Mouse (Mus musculus): ENCODE results near the gene Pald1. TPM values are rescaled to one million over a fixed set of nuclear protein-coding genes. Genes with fewer than 3 reads are reported as not detected.
A peak's percentile ranks its signal among the peaks of the same experiment; 100 is the strongest.

Pald1 gene
- polyA plus RNA-seq, 1 experiment from 2014 or later = 27.8 TPM

GRCm38 (mm10) chr10:61418131-61418900 is 35.0 kb upstream of the Pald1 start:
- Histone ChIP-seq H3K36me3 (no peaks in the 10 kb centered on the region), H3K4me2 (peak overlapping the region; percentile 95), H3K27me3 (replicated peaks) (peaks cover 59% of the 10 kb centered on the region), H3K4me1 (peaks cover 14% of the 10 kb centered on the region), H3K27ac (replicated peaks) (no peak overlapping the region), H3K9ac (replicated peaks) (peak overlapping the region; percentile 51), H3K9me3 (replicated peaks) (no peaks in the 10 kb centered on the region), H3K4me3 (replicated peaks) (peak overlapping the region; percentile 50)
- WGBS = 2% methylated on average over 50 of the region's 50 CpGs
- peak; percentile 53; the same call in 1 of the 2 replicates for ATAC-seq (ENCODE audit: low FRiP score)

GRCm38 (mm10) chr10:61417672-61418071 is 34.3 kb upstream of the Pald1 start, which contains the start of gene Nodal:
TSS of gene Nodal (plus strand) at chr10:61417972.
- H3K4me2 ChIP-seq = peak within 1 kb of the TSS; percentile 95
- peak within 1 kb of the TSS; percentile 51 for H3K9ac ChIP-seq (replicated peaks)
- peaks cover 14% of the 10 kb centered on the region for H3K4me1 ChIP-seq
- ATAC-seq (ENCODE audit: low FRiP score) = 0 out of 2 replicates have a peak, but pooled peaks have one; percentile 7
- H3K27ac ChIP-seq (replicated peaks) = no peak within 1 kb of the TSS
- WGBS = 20% methylated on average over 9 of the region's 10 CpGs
- H3K36me3 ChIP-seq = no peaks in the 10 kb centered on the region
- no peaks in the 10 kb centered on the region for H3K9me3 ChIP-seq (replicated peaks)
- peak within 1 kb of the TSS; percentile 50 for H3K4me3 ChIP-seq (replicated peaks)
- H3K27me3 ChIP-seq (replicated peaks) = peaks cover 59% of the 10 kb centered on the region

- Histone ChIP-seq H3K4me3 (replicated peaks) (no peak overlapping the region), H3K9ac (replicated peaks) (no peak overlapping the region), H3K4me1 (peaks cover 14% of the 10 kb centered on the region), H3K9me3 (replicated peaks) (no peaks in the 10 kb centered on the region), H3K4me2 (no peak overlapping the region), H3K27ac (replicated peaks) (no peak overlapping the region), H3K36me3 (no peaks in the 10 kb centered on the region), H3K27me3 (replicated peaks) (peaks cover 59% of the 10 kb centered on the region)
- WGBS = 42% methylated on average over 2 of the region's 2 CpGs
- ATAC-seq (ENCODE audit: low FRiP score) = no peak
These were observed 33.7 kb upstream of the Pald1 start for GRCm38 (mm10) chr10:61417046-61417445.

GRCm38 (mm10) chr10:61416561-61416960 is 33.2 kb upstream of the Pald1 start:
- WGBS = 17% methylated on average over 7 of the region's 7 CpGs
- Histone ChIP-seq H3K4me2 (no peak overlapping the region), H3K4me1 (peaks cover 14% of the 10 kb centered on the region), H3K27ac (replicated peaks) (no peak overlapping the region), H3K36me3 (no peaks in the 10 kb centered on the region), H3K27me3 (replicated peaks) (peaks cover 59% of the 10 kb centered on the region), H3K9ac (replicated peaks) (no peak overlapping the region), H3K4me3 (replicated peaks) (no peak overlapping the region), H3K9me3 (replicated peaks) (no peaks in the 10 kb centered on the region)
- no peak for ATAC-seq (ENCODE audit: low FRiP score)

- no peak for ATAC-seq (ENCODE audit: low FRiP score)
- Histone ChIP-seq H3K4me1 (peaks cover 14% of the 10 kb centered on the region), H3K9me3 (replicated peaks) (no peaks in the 10 kb centered on the region), H3K36me3 (no peaks in the 10 kb centered on the region), H3K4me2 (no peak overlapping the region), H3K27me3 (replicated peaks) (peaks cover 55% of the 10 kb centered on the region), H3K27ac (replicated peaks) (no peak overlapping the region), H3K9ac (replicated peaks) (no peak overlapping the region), H3K4me3 (replicated peaks) (no peak overlapping the region)
- 15% methylated on average over 8 of the region's 8 CpGs for WGBS
These were observed 32.6 kb upstream of the Pald1 start for GRCm38 (mm10) chr10:61415890-61416289.

GRCm38 (mm10) chr10:61415240-61415639 is 31.9 kb upstream of the Pald1 start:
- 66% methylated on average over 3 of the region's 3 CpGs for WGBS
- Histone ChIP-seq H3K9me3 (replicated peaks) (no peaks in the 10 kb centered on the region), H3K4me3 (replicated peaks) (no peak overlapping the region)

GRCm38 (mm10) chr10:61412910-61413625 is 29.7 kb upstream of the Pald1 start:
- no peak for ATAC-seq (ENCODE audit: low FRiP score)
- H3K27ac ChIP-seq (replicated peaks) = no peak overlapping the region
- H3K4me1 ChIP-seq = peaks cover 2% of the 10 kb centered on the region
- no peaks in the 10 kb centered on the region for H3K36me3 ChIP-seq
- H3K9me3 ChIP-seq (replicated peaks) = no peaks in the 10 kb centered on the region
- H3K9ac ChIP-seq (replicated peaks) = no peak overlapping the region
- 57% methylated on average over 21 of the region's 21 CpGs for WGBS
- H3K27me3 ChIP-seq (replicated peaks) = peaks cover 26% of the 10 kb centered on the region
- H3K4me2 ChIP-seq = no peak overlapping the region
- no peak overlapping the region for H3K4me3 ChIP-seq (replicated peaks)

More at GRCm38 (mm10) chr10:61415240-61415639, 31.9 kb upstream of the Pald1 start:
- no peak for ATAC-seq (ENCODE audit: low FRiP score)
- no peak overlapping the region for H3K4me2 ChIP-seq
- peaks cover 14% of the 10 kb centered on the region for H3K4me1 ChIP-seq
- no peak overlapping the region for H3K9ac ChIP-seq (replicated peaks)
- H3K27ac ChIP-seq (replicated peaks) = no peak overlapping the region
- peaks cover 48% of the 10 kb centered on the region for H3K27me3 ChIP-seq (replicated peaks)
- no peaks in the 10 kb centered on the region for H3K36me3 ChIP-seq

GRCm38 (mm10) chr10:61410193-61410592 is 26.9 kb upstream of the Pald1 start:
- H3K27me3 ChIP-seq (replicated peaks) = no peaks in the 10 kb centered on the region; the same call in 1 of the 2 replicates
- H3K36me3 ChIP-seq = no peaks in the 10 kb centered on the region
- no peaks in the 10 kb centered on the region for H3K4me1 ChIP-seq
- H3K9ac ChIP-seq (replicated peaks) = no peak overlapping the region
- WGBS = 35% methylated on average over 9 of the region's 9 CpGs
- no peaks in the 10 kb centered on the region for H3K9me3 ChIP-seq (replicated peaks)
- no peak overlapping the region for H3K4me2 ChIP-seq
- H3K27ac ChIP-seq (replicated peaks) = no peak overlapping the region
- no peak for ATAC-seq (ENCODE audit: low FRiP score)
- no peak overlapping the region for H3K4me3 ChIP-seq (replicated peaks)

GRCm38 (mm10) chr10:61409776-61410175 is 26.4 kb upstream of the Pald1 start:
- WGBS = 10% methylated on average over 4 of the region's 4 CpGs
- Histone ChIP-seq H3K4me3 (replicated peaks) (no peak overlapping the region), H3K4me2 (no peak overlapping the region), H3K9ac (replicated peaks) (no peak overlapping the region), H3K27me3 (replicated peaks) (no peaks in the 10 kb centered on the region; the same call in 1 of the 2 replicates), H3K4me1 (no peaks in the 10 kb centered on the region), H3K27ac (replicated peaks) (no peak overlapping the region), H3K9me3 (replicated peaks) (no peaks in the 10 kb centered on the region), H3K36me3 (no peaks in the 10 kb centered on the region)
- ATAC-seq (ENCODE audit: low FRiP score) = no peak

GRCm38 (mm10) chr10:61405958-61406357 is 22.6 kb upstream of the Pald1 start:
- Histone ChIP-seq H3K4me3 (replicated peaks) (no peak overlapping the region), H3K9ac (replicated peaks) (no peak overlapping the region), H3K27ac (replicated peaks) (no peak overlapping the region), H3K4me2 (no peak overlapping the region), H3K9me3 (replicated peaks) (no peaks in the 10 kb centered on the region), H3K4me1 (no peaks in the 10 kb centered on the region), H3K36me3 (no peaks in the 10 kb centered on the region), H3K27me3 (replicated peaks) (no peaks in the 10 kb centered on the region; the same call in 1 of the 2 replicates)
- 20% methylated on average over 10 of the region's 10 CpGs for WGBS
- ATAC-seq (ENCODE audit: low FRiP score) = no peak

- no peaks in the 10 kb centered on the region; the same call in 1 of the 2 replicates for H3K27me3 ChIP-seq (replicated peaks)
These were observed 19.6 kb upstream of the Pald1 start for GRCm38 (mm10) chr10:61402911-61403310.

More at GRCm38 (mm10) chr10:61402911-61403310, 19.6 kb upstream of the Pald1 start:
- Histone ChIP-seq H3K4me3 (replicated peaks) (no peak overlapping the region), H3K27ac (replicated peaks) (no peak overlapping the region), H3K9me3 (replicated peaks) (no peaks in the 10 kb centered on the region), H3K36me3 (no peaks in the 10 kb centered on the region), H3K4me1 (0 out of 2 replicates have a peak, but pooled peaks cover 2% of the 10 kb centered on the region), H3K9ac (replicated peaks) (no peak overlapping the region), H3K4me2 (no peak overlapping the region)
- WGBS = 87% methylated on average over 2 of the region's 2 CpGs
- ATAC-seq (ENCODE audit: low FRiP score) = no peak
